Mouse (Mus musculus) ES-Bruce4 (cell line): ENCODE measurements around the gene Gstp3. TPM values are rescaled to one million over a fixed set of nuclear protein-coding genes. Genes with fewer than 3 reads are reported as not detected.
"Not testable (repeated sequence)": the region's sequence is repeated elsewhere in the genome, so short reads cannot be mapped to it uniquely, and the experiment has no call there.

Experiments
- H3K27ac ChIP-seq: 2 replicates; pipeline ENCODE4 v1.5.1; 2012; ENCODE audit warnings: low read length, inconsistent platforms; ENCODE audit not compliant: insufficient read depth
- H3K27me3 ChIP-seq: 2 replicates; pipeline ENCODE4 v1.6.1; 2012; ENCODE audit warnings: mild to moderate bottlenecking, low read length, inconsistent platforms; ENCODE audit not compliant: control insufficient read depth, poor library complexity, insufficient read depth, severe bottlenecking
- H3K36me3 ChIP-seq: 2 replicates; pipeline ENCODE4 v1.6.1; 2012; ENCODE audit warnings: inconsistent platforms, mild to moderate bottlenecking, low read length, moderate library complexity; ENCODE audit not compliant: control insufficient read depth, poor library complexity, insufficient read depth, severe bottlenecking
- H3K4me1 ChIP-seq: one replicate; pipeline ENCODE4 v1.8.1; 2011; ENCODE audit warnings: low read length; ENCODE audit not compliant: control insufficient read depth, insufficient read depth
- H3K4me3 ChIP-seq: 2 replicates; pipeline ENCODE4 v1.5.1; 2011; ENCODE audit warnings: low read depth, mild to moderate bottlenecking, low read length
- H3K9ac ChIP-seq: 2 replicates; pipeline ENCODE4 v1.6.1; 2012; ENCODE audit warnings: low read depth, mild to moderate bottlenecking, inconsistent platforms; ENCODE audit not compliant: poor library complexity, severe bottlenecking
- H3K9me3 ChIP-seq: replicated peaks from 2 replicates; pipeline ENCODE4 v1.6.1; 2012; ENCODE audit warnings: mild to moderate bottlenecking, low read length, inconsistent platforms; ENCODE audit not compliant: control insufficient read depth, poor library complexity, insufficient read depth, severe bottlenecking
- CTCF ChIP-seq: IDR thresholded peaks from one replicate; pipeline ENCODE4 v1.8.1; 2011; ENCODE audit warnings: low read depth, low read length
- EP300 ChIP-seq: IDR thresholded peaks from 2 replicates; pipeline ENCODE4 v1.6.1; 2011; ENCODE audit warnings: low read depth, low read length; ENCODE audit not compliant: insufficient read depth
- POLR2A ChIP-seq: IDR thresholded peaks from one replicate; pipeline ENCODE4 v1.8.1; 2011; ENCODE audit warnings: low read length; ENCODE audit not compliant: insufficient read depth
- polyA plus RNA-seq: library from polyadenylated mRNA; stranded (reverse); fragments of >200 nt; gene quantifications from 2 replicates; pipeline ENCODE4 v1.2.4, GENCODE M21; 2011; ENCODE audit warnings: low read depth; ENCODE audit not compliant: missing spikeins, insufficient read depth, insufficient read length

The Gstp3 gene
- polyA plus RNA-seq, 1 experiment, result 0.91 TPM

DNA sequence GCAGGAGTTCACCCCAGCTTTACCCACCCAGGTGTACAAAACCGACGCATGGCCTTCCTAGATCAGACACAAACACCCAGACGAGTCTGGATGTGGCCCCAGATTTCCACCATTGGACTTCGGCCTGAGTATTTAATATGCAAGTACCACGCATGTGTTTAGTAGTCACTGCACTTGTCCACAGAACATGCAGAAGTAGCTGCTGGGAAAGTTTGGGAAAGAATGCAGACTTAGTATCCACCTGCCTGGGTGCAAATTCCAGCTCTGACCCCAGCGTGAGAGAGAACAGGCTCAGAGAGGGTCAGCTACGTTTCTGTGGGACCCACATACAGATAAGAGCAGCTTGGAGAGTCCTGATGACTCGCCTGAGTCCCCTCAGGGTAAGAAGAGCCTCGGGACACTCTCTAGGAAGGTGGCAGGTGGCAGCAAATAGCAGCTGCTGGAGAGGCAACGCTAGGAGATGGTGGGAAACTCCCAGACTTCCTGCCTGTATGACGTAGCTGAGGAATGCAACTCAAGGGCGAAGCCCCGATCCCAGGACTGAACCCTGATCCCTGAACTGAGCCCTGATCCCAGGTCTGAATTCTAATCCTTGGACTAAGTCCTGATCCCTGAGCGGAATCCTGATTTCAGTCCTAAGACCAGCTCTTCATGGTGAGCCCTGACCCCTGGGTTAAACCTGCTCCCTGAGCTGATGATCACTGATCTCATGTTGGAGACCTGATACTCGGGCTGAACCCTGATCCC lies 3.2 kb downstream of the Gstp3 start:
- Histone ChIP-seq H3K27ac (no peak overlapping the region), H3K36me3 (no peaks in the 10 kb centered on the region), H3K9me3 (peaks cover 7% of the 10 kb centered on the region), H3K9ac (no peak overlapping the region), H3K27me3 (peaks cover 2% of the 10 kb centered on the region; the same call in 1 of the 2 replicates), H3K4me1 (peaks cover 17% of the 10 kb centered on the region), H3K4me3 (no peak overlapping the region)
- TF ChIP-seq CTCF, result no peak
- 0 out of 2 replicates have a peak, but pooled peaks have one; percentile 23 for TF ChIP-seq EP300

GRCm38 (mm10) chr19:4055216-4055946 lies 4.0 kb downstream of the Gstp3 start:
- Histone ChIP-seq H3K9ac (no peak overlapping the region), H3K27ac (no peak overlapping the region), H3K9me3 (peaks cover under 1% of the 10 kb centered on the region; the same call in 1 of the 2 replicates), H3K4me1 (peaks cover 17% of the 10 kb centered on the region), H3K4me3 (no peak overlapping the region), H3K36me3 (no peaks in the 10 kb centered on the region), H3K27me3 (no peaks in the 10 kb centered on the region)
- TF ChIP-seq EP300, result no peak
- no peak for TF ChIP-seq CTCF
- no peak for TF ChIP-seq POLR2A

- no peaks in the 10 kb centered on the region for H3K36me3 ChIP-seq
- no peaks in the 10 kb centered on the region for H3K9me3 ChIP-seq
- no peak overlapping the region for H3K27ac ChIP-seq
- H3K4me1 ChIP-seq, result peaks cover 17% of the 10 kb centered on the region
- H3K9ac ChIP-seq, result no peak overlapping the region
- no peak overlapping the region for H3K4me3 ChIP-seq
- TF ChIP-seq CTCF, result no peak
- no peaks in the 10 kb centered on the region for H3K27me3 ChIP-seq
These were observed 4.8 kb downstream of the Gstp3 start for GRCm38 (mm10) chr19:4054613-4055012.

DNA sequence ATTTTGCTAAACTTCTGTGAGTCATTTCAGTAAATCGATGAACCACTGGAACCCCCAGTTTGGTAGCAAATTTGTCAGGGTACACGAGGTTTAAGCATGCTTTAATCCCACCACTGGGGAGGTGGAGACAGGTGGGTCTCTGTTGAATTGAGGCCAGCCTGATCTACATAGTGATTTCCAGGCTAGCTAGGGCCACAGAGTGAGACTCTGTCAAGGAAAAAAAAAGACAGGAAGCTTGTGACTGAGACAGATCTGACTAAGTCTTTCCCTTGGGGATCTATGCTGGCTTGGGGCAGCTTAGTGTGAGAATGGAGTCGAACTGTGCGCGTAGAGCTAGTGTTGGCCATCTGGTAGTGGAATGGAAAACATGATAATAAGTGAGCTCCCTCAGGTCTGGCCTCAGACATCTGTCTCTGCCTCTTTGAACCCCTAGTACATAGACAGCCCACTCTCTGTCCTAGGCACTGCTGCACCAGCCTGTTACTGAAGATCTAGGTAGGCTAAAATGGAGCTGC lies 6.8 kb downstream of the Gstp3 start:
- Histone ChIP-seq H3K36me3 (no peaks in the 10 kb centered on the region), H3K27ac (no peak overlapping the region), H3K4me1 (peaks cover 4% of the 10 kb centered on the region), H3K9me3 (no peaks in the 10 kb centered on the region), H3K4me3 (no peak overlapping the region), H3K9ac (no peak overlapping the region), H3K27me3 (no peaks in the 10 kb centered on the region)
- TF ChIP-seq POLR2A, result no peak
- no peak for TF ChIP-seq CTCF
- TF ChIP-seq EP300, result no peak

GRCm38 (mm10) chr19:4051741-4052515 lies 7.4 kb downstream of the Gstp3 start:
- H3K4me3 ChIP-seq, result no peak overlapping the region
- no peak overlapping the region for H3K9ac ChIP-seq
- H3K27me3 ChIP-seq, result no peaks in the 10 kb centered on the region
- no peaks in the 10 kb centered on the region for H3K9me3 ChIP-seq
- TF ChIP-seq POLR2A, result no peak
- TF ChIP-seq CTCF, result peak; percentile 87
- peaks cover 2% of the 10 kb centered on the region for H3K4me1 ChIP-seq
- no peaks in the 10 kb centered on the region for H3K36me3 ChIP-seq
- H3K27ac ChIP-seq, result no peak overlapping the region

GRCm38 (mm10) chr19:4051016-4051415 lies 8.4 kb downstream of the Gstp3 start:
- Histone ChIP-seq H3K4me3 (no peak overlapping the region), H3K27me3 (no peaks in the 10 kb centered on the region), H3K36me3 (no peaks in the 10 kb centered on the region), H3K27ac (no peak overlapping the region), H3K9me3 (no peaks in the 10 kb centered on the region), H3K9ac (no peak overlapping the region), H3K4me1 (no peaks in the 10 kb centered on the region)
- peak; percentile 21 for TF ChIP-seq CTCF
- no peak for TF ChIP-seq POLR2A
- no peak for TF ChIP-seq EP300

- not testable (repeated sequence) for H3K4me1 ChIP-seq, H3K27ac ChIP-seq, H3K4me3 ChIP-seq, H3K27me3 ChIP-seq, H3K9ac ChIP-seq, H3K36me3 ChIP-seq
- H3K9me3 ChIP-seq, result peaks cover 13% of the 10 kb centered on the region
These were observed 10.3 kb downstream of the Gstp3 start for GRCm38 (mm10) chr19:4049069-4049468.
